Comparison of ENCODE assay signal across 20 mouse cellular contexts in genomic region chr9:56242686-56243085, GRCm38 (mm10).
DNase-seq lines count a peak whose midpoint lies in the region; ATAC-seq lines count a peak whose summit lies in the region.
"Had no signal": no experiment of that assay in that cellular context is flagged by ENCODE, and none has a peak within 500 bp of the region (broad histone marks: within the 10 kb centered on the region; RNA-seq: fewer than 3 reads in every experiment).

No protein-coding gene starts in this region.

- no peak for ATAC-seq in embryonic facial prominence, embryonic 12.5 days (ENCODE audit: insufficient number of reproducible peaks, insufficient read depth, low FRiP score, low TSS enrichment)
- ATAC-seq in kidney, embryonic 15.5 days (replicated peaks; ENCODE audit: low FRiP score) = no peak
- ATAC-seq in kidney, embryonic 14.5 days (ENCODE audit: low FRiP score, low TSS enrichment) = no peak
- ATAC-seq: forebrain, embryonic 14.5 days had no signal

- no peak overlapping the region for H3K4me3 ChIP-seq in embryonic facial prominence, embryonic 12.5 days
- no peak overlapping the region for H3K4me3 ChIP-seq in embryonic facial prominence, embryonic 10.5 days
- H3K4me3 ChIP-seq in kidney, embryonic 15.5 days (replicated peaks) = no peak overlapping the region
- no peak overlapping the region for H3K4me3 ChIP-seq in kidney, embryonic 14.5 days (ENCODE audit: low read length)
- H3K4me3 ChIP-seq: erythroblast, embryonic 14.5 days; hindbrain, embryonic 10.5 days; midbrain, embryonic 10.5 days had no signal

- H3K4me1 ChIP-seq in embryonic facial prominence, embryonic 12.5 days = 0 out of 2 replicates have a peak, but pooled peaks cover 6% of the 10 kb centered on the region
- 0 out of 2 replicates have a peak, but pooled peaks cover 2% of the 10 kb centered on the region for H3K4me1 ChIP-seq in embryonic facial prominence, embryonic 10.5 days
- H3K4me1 ChIP-seq in kidney, embryonic 15.5 days = peaks cover 22% of the 10 kb centered on the region
- peaks cover 11% of the 10 kb centered on the region for H3K4me1 ChIP-seq in kidney, embryonic 14.5 days (ENCODE audit: control insufficient read depth, insufficient read depth, low read length)
- H3K4me1 ChIP-seq: hindbrain, embryonic 10.5 days; midbrain, embryonic 10.5 days had no signal

- DNase-seq in embryonic facial prominence, embryonic 10.5 days (ENCODE audit: low spot score) = no peak
- DNase-seq in right cerebral cortex, postnatal 10 days (ENCODE audit: low spot score in 2 of 2) = peak; percentile 39 to 55
- no peak for DNase-seq in right cerebral cortex, postnatal 14 days
- peak; percentile 43 for DNase-seq in telencephalon, adult 2 months (ENCODE audit: low read depth, low spot score)
- no peak for DNase-seq in urinary bladder, postnatal 14 days (ENCODE audit: low spot score)
- DNase-seq: adrenal gland, adult 2 months; cerebellum, postnatal 36 days; lung, adult 18-20 months; right cerebral cortex, postnatal 4 days; thymus, adult 18-20 months; thymus, postnatal 4 days had no signal

- no peaks in the 10 kb centered on the region for H3K9me3 ChIP-seq in embryonic facial prominence, embryonic 12.5 days
- H3K9me3 ChIP-seq in embryonic facial prominence, embryonic 10.5 days = no peaks in the 10 kb centered on the region
- H3K9me3 ChIP-seq in kidney, embryonic 15.5 days (replicated peaks) = no peaks in the 10 kb centered on the region
- no peaks in the 10 kb centered on the region for H3K9me3 ChIP-seq in kidney, embryonic 14.5 days (ENCODE audit: control insufficient read depth, low read length)
- H3K9me3 ChIP-seq: hindbrain, embryonic 10.5 days; midbrain, embryonic 10.5 days had no signal

- 56% methylated on average over 3 of the region's 3 CpGs for WGBS in embryonic facial prominence, embryonic 12.5 days
- 79% methylated on average over 3 of the region's 3 CpGs for WGBS in embryonic facial prominence, embryonic 10.5 days
- WGBS in kidney, embryonic 15.5 days = 40% methylated on average over 3 of the region's 3 CpGs
- 37% methylated on average over 3 of the region's 3 CpGs for WGBS in kidney, embryonic 14.5 days

- H3K9ac ChIP-seq in embryonic facial prominence, embryonic 12.5 days = no peak overlapping the region
- H3K9ac ChIP-seq in kidney, embryonic 15.5 days = no peak overlapping the region
- no peak overlapping the region for H3K9ac ChIP-seq in kidney, embryonic 14.5 days (ENCODE audit: low read depth, low read length)

- no peak overlapping the region for H3K4me2 ChIP-seq in embryonic facial prominence, embryonic 12.5 days (replicated peaks)
- no peak overlapping the region for H3K4me2 ChIP-seq in kidney, embryonic 15.5 days
- H3K4me2 ChIP-seq in kidney, embryonic 14.5 days (replicated peaks; ENCODE audit: low read depth, low read length) = no peak overlapping the region
- H3K4me2 ChIP-seq: liver, embryonic 11.5 days had no signal

- 0 out of 2 replicates have a peak, but pooled peaks cover 3% of the 10 kb centered on the region for H3K36me3 ChIP-seq in embryonic facial prominence, embryonic 12.5 days
- H3K36me3 ChIP-seq in embryonic facial prominence, embryonic 10.5 days (replicated peaks) = peaks cover 14% of the 10 kb centered on the region; the same call in 1 of the 2 replicates
- H3K36me3 ChIP-seq in kidney, embryonic 15.5 days = peaks cover 19% of the 10 kb centered on the region
- peaks cover 9% of the 10 kb centered on the region; the same call in 1 of the 2 replicates for H3K36me3 ChIP-seq in kidney, embryonic 14.5 days (ENCODE audit: control insufficient read depth, insufficient read depth, low read length)

- peak overlapping the region; percentile 2; the same call in 1 of the 2 replicates for H3K27ac ChIP-seq in embryonic facial prominence, embryonic 12.5 days
- H3K27ac ChIP-seq in embryonic facial prominence, embryonic 10.5 days (replicated peaks) = no peak overlapping the region
- peak overlapping the region; percentile 51; the same call in 1 of the 2 replicates for H3K27ac ChIP-seq in kidney, embryonic 15.5 days
- H3K27ac ChIP-seq in kidney, embryonic 14.5 days (ENCODE audit: low read depth, low read length) = no peak overlapping the region
- H3K27ac ChIP-seq: hindbrain, embryonic 10.5 days; macrophage; midbrain, embryonic 10.5 days had no signal

- H3K27me3 ChIP-seq in embryonic facial prominence, embryonic 12.5 days = no peaks in the 10 kb centered on the region
- no peaks in the 10 kb centered on the region for H3K27me3 ChIP-seq in embryonic facial prominence, embryonic 10.5 days (replicated peaks; ENCODE audit: low read depth, poor library complexity, severe bottlenecking)
- no peaks in the 10 kb centered on the region for H3K27me3 ChIP-seq in kidney, embryonic 15.5 days
- no peaks in the 10 kb centered on the region for H3K27me3 ChIP-seq in kidney, embryonic 14.5 days (ENCODE audit: control insufficient read depth, insufficient read depth, low read length)

Comparison
In these comparisons a context has a peak if more than half of its experiments do, and no peak if none do; other contexts are left out.
1. H3K27ac ChIP-seq: peak in embryonic facial prominence, embryonic 12.5 days (single experiment) and kidney, embryonic 15.5 days (single experiment); none in embryonic facial prominence, embryonic 10.5 days (single experiment) and kidney, embryonic 14.5 days (single experiment).
2. DNase-seq: peak in right cerebral cortex, postnatal 10 days (2 of 2) and telencephalon, adult 2 months (single experiment); none in embryonic facial prominence, embryonic 10.5 days (single experiment), right cerebral cortex, postnatal 14 days (single experiment) and urinary bladder, postnatal 14 days (single experiment).